Mouse (Mus musculus): ENCODE data around the gene Inip. TPM values are rescaled to one million over a fixed set of nuclear protein-coding genes. Genes with fewer than 3 reads are reported as not detected.

Gene Inip
- polyA plus RNA-seq (2015; fragmentation: Nextera tagmentation; extraction: Ambion mirVana), result 77.2 and 80.6 TPM in 2 replicates

DNA sequence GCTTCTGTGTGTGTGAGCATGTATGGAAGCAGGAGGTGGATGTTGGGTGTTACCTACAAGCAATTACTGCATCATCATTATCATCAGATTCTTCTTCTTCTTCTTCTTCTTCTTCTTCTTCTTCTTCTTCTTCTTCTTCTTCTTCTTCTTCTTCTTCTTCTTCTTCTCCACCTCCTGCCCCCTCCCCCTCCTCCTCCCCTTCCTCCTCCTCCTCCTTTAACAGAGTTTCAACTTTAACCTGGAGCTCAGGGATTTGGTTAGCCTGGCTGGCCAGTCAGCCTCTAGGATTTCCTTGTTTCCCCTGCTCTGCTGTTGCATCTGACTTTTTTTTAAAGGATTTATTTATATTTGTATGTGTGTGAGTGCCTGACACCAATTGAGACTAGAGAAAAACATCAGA lies at the start of gene Inip:
Gene Inip, minus strand, starts transcription at position 101 of the 400 bp plus-strand sequence.
- Histone ChIP-seq H3K9me3 (no peaks in the 10 kb centered on the region), H3K4me3 (no peak within 1 kb of the TSS), H3K9ac (replicated peaks) (no peak within 1 kb of the TSS), H3K4me1 (peaks cover 7% of the 10 kb centered on the region), H3K4me2 (replicated peaks) (no peak within 1 kb of the TSS), H3K36me3 (no peaks in the 10 kb centered on the region), H3K27ac (replicated peaks) (no peak within 1 kb of the TSS), H3K27me3 (no peaks in the 10 kb centered on the region)
- no peak for ATAC-seq (replicated peaks)

DNA sequence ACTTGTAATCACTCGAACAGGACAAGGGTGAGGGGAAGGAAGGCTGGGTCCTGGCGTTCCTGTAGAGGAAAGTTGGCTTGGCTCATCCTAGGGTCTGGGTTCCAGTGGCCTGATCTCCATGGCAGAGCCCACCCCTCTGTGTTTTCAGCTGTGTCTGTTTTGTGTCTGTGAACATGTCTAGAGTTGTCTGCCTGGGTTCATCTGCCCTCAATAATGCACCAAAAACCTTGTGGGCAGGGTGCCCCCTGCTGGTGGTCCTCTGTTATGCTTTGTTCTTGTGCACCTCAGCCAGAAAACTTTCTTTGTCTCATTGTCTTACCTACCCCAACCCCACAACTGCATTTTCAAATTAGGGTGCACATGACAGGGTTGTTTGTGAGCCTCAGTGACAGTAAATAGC lies 48.8 kb upstream of the Inip start:
- Histone ChIP-seq H3K27ac (replicated peaks) (no peak overlapping the region), H3K9me3 (no peaks in the 10 kb centered on the region), H3K4me2 (replicated peaks) (no peak overlapping the region), H3K36me3 (no peaks in the 10 kb centered on the region), H3K27me3 (no peaks in the 10 kb centered on the region), H3K4me1 (peaks cover 5% of the 10 kb centered on the region; the same call in 1 of the 2 replicates), H3K4me3 (no peak overlapping the region), H3K9ac (replicated peaks) (no peak overlapping the region)
- peak; percentile 29; the same call in 1 of the 2 replicates for ATAC-seq (replicated peaks)
- 81% methylated on average over 2 of the region's 2 CpGs for WGBS

DNA sequence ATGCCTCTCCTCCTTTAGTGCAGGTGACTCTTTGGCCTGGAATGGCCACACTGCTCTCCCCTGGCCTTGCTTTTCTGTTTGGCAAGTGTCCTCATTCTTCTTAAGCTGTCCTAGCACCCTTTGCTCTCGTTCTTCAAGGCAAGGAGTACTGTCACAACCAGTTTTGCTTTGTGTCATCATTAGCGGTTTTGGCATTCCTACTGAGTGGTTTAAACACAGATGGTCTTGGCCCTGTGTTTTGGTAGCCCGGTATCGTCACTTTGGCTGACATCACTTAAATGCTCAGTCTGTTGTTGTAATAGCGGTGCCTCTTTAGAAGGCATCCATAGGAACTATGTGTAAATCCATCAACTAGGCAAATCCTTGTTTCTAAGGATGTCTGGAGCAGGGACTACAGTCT lies 46.1 kb upstream of the Inip start:
- H3K9ac ChIP-seq (replicated peaks), result no peak overlapping the region
- WGBS, result 73% methylated on average over 5 of the region's 5 CpGs
- no peak for ATAC-seq (replicated peaks)
- H3K4me1 ChIP-seq, result peaks cover 8% of the 10 kb centered on the region; the same call in 1 of the 2 replicates
- no peaks in the 10 kb centered on the region for H3K27me3 ChIP-seq
- no peaks in the 10 kb centered on the region for H3K36me3 ChIP-seq
- no peak overlapping the region for H3K27ac ChIP-seq (replicated peaks)
- no peak overlapping the region for H3K4me2 ChIP-seq (replicated peaks)
- H3K4me3 ChIP-seq, result no peak overlapping the region
- H3K9me3 ChIP-seq, result no peaks in the 10 kb centered on the region

DNA sequence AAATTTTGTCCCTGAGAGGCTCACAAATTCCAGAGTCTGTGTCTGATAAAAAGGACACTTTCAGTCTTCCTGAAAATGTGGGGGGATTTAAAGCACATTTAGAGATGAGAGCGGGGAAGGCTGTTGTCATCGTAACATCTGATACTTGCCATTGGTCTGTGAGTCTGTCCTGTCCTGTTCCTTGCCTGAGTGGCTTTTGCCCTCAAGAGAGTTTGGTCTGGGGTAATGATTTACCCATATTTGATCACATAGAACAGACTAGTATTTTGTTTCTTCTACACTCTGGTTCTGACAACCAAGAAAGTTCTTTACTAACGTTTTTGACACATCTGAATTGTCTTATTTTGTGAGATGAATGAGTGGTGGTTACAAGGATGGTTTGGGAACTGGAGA lies 43.9 kb upstream of the Inip start:
- no peak overlapping the region for H3K4me3 ChIP-seq
- no peak overlapping the region for H3K4me2 ChIP-seq (replicated peaks)
- no peaks in the 10 kb centered on the region for H3K27me3 ChIP-seq
- H3K27ac ChIP-seq (replicated peaks), result no peak overlapping the region
- ATAC-seq (replicated peaks), result no peak
- no peak overlapping the region for H3K9ac ChIP-seq (replicated peaks)
- WGBS, result 88% methylated on average over 3 of the region's 3 CpGs
- no peaks in the 10 kb centered on the region for H3K36me3 ChIP-seq
- no peaks in the 10 kb centered on the region for H3K9me3 ChIP-seq
- peaks cover 7% of the 10 kb centered on the region; the same call in 1 of the 2 replicates for H3K4me1 ChIP-seq

DNA sequence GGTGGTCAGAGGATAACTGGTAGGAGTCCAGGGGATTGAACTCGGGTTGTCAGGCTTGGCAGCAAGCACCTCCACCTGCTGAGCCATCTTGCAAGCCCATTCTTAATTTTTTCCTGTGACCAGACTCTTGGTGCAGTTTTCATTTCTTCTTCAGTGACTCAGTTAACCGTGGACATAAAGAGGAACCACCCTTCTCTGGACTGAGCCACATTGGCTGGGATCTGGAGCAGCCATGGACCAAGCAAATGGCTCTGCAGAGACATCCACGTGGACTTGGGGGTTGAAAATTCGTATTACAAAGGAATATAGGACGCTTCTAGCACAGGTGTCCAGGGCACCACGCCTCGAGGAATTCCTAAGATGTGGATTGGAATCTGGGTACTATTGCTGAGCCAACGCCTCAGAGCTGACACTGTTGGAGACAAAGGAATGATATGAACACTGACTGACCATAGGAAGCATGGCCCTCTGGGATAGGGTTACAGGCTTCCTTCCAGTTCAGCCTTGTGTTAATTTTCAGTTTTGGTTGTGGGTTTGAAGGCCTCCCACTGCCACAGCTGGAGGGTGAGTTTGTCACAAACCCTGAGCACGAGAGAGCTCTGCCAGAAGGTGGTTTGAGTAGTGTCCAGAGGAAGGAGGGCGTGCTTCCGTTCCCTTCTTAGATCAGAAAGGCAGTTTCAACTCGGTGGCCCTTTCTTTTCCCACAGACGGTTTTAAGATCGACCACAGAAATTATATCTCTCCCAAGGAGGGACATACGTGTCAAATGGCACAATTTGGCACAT lies 43.3 kb upstream of the Inip start:
- H3K4me2 ChIP-seq (replicated peaks), result no peak overlapping the region
- no peaks in the 10 kb centered on the region for H3K27me3 ChIP-seq
- no peaks in the 10 kb centered on the region for H3K9me3 ChIP-seq
- no peak overlapping the region for H3K27ac ChIP-seq (replicated peaks)
- no peak for ATAC-seq (replicated peaks)
- no peak overlapping the region for H3K9ac ChIP-seq (replicated peaks)
- H3K4me1 ChIP-seq, result peaks cover 7% of the 10 kb centered on the region; the same call in 1 of the 2 replicates
- no peak overlapping the region for H3K4me3 ChIP-seq
- H3K36me3 ChIP-seq, result no peaks in the 10 kb centered on the region
- 90% methylated on average over 15 of the region's 15 CpGs for WGBS

DNA sequence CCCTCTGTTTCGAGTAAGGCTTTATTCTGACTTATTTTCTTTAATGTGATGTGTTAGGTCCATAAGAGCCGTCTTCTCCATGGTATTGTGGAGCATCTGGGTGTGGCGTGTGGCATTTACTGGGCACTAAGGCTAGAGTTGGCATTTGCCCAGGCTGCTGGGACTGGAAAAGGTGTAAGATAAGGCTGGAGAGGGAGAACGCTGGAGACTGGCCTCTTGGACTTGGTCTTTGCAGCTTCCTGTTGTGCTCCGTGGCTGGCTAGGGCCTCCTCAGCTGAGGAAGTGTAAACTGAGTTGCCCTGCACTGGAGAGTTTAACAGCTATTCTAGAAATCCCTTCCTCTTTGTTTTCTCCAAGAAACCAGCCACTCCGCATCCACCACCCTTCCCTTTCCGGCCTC lies 36.3 kb upstream of the Inip start:
- H3K9ac ChIP-seq (replicated peaks), result no peak overlapping the region
- WGBS, result 84% methylated on average over 7 of the region's 7 CpGs
- no peak for ATAC-seq (replicated peaks)

DNA sequence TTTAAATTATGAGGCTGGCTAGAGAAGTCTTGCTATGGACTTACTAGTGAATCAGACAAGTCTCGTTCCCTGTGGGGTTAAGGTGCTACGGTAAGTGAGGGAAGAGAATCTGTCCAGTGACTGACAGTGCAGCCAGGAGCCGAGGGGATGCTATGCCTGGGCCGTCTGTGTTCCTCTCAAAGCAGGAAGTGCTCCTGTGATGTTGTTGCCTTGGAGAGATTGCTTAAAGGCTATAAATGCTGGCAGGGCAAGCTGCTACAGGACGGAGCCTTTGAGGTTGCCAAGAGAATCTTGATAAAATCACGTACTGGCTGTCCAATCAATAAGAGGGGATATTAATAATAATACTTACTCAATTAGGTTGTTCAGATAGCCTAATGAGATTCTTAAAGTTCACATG lies 31.4 kb upstream of the Inip start:
- no peaks in the 10 kb centered on the region for H3K4me1 ChIP-seq
- 75% methylated on average over 6 of the region's 6 CpGs for WGBS
- no peaks in the 10 kb centered on the region for H3K36me3 ChIP-seq
- no peaks in the 10 kb centered on the region for H3K9me3 ChIP-seq
- no peak overlapping the region for H3K9ac ChIP-seq (replicated peaks)
- no peak for ATAC-seq (replicated peaks)
- no peak overlapping the region for H3K4me3 ChIP-seq
- no peak overlapping the region for H3K27ac ChIP-seq (replicated peaks)
- no peak overlapping the region for H3K4me2 ChIP-seq (replicated peaks)
- no peaks in the 10 kb centered on the region for H3K27me3 ChIP-seq

More for the DNA sequence above, 36.3 kb upstream of the Inip start:
- Histone ChIP-seq H3K27ac (replicated peaks) (no peak overlapping the region), H3K27me3 (no peaks in the 10 kb centered on the region), H3K9me3 (no peaks in the 10 kb centered on the region), H3K36me3 (no peaks in the 10 kb centered on the region), H3K4me1 (peaks cover 6% of the 10 kb centered on the region; the same call in 1 of the 2 replicates), H3K4me2 (replicated peaks) (no peak overlapping the region), H3K4me3 (no peak overlapping the region)

DNA sequence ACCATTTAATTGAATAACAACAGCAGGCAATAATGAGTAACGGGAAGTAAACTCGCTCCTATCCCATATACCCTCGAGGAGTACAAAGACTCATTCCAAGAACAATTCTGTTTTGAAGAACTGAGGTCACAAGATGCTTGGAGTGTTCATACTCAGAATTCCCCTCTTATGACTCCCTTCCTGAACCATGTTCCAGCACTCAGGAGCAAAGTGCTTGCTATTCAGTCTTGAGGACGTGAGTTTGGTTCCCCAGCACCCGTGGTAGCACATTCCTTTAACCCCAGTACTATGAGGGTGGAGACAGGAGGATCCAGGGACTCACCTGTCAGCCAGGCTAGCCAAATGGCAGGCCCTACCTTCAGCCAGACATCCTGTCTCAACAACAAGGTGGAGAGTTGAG lies 29.6 kb upstream of the Inip start:
- Histone ChIP-seq H3K4me3 (no peak overlapping the region), H3K4me2 (replicated peaks) (no peak overlapping the region), H3K9me3 (no peaks in the 10 kb centered on the region), H3K4me1 (0 out of 2 replicates have a peak, but pooled peaks cover 2% of the 10 kb centered on the region), H3K27ac (replicated peaks) (no peak overlapping the region), H3K27me3 (no peaks in the 10 kb centered on the region), H3K36me3 (no peaks in the 10 kb centered on the region), H3K9ac (replicated peaks) (no peak overlapping the region)
- 89% methylated on average over 5 of the region's 5 CpGs for WGBS
- no peak for ATAC-seq (replicated peaks)

DNA sequence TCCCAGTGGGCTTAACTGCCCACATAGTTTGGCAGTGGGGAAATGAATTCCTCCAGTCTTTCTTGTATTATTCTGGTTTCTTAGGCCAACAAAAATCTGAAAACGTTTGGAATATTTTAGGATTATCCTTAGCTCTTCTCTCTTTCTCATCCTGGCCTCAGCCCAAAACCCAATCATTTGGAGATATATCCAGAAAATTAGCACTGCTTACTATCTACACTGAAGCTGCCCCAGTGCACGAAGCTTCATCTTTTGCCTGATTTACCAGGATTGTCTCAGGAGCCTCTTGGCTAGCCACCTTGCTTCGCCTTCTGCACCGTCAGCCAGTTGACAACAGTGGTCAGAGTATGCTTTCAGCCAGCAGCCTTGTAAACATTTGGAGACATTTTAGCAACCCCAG lies 27.7 kb upstream of the Inip start:
- WGBS, result 87% methylated on average over 4 of the region's 4 CpGs
- no peak overlapping the region for H3K27ac ChIP-seq (replicated peaks)
- no peak for ATAC-seq (replicated peaks)

DNA sequence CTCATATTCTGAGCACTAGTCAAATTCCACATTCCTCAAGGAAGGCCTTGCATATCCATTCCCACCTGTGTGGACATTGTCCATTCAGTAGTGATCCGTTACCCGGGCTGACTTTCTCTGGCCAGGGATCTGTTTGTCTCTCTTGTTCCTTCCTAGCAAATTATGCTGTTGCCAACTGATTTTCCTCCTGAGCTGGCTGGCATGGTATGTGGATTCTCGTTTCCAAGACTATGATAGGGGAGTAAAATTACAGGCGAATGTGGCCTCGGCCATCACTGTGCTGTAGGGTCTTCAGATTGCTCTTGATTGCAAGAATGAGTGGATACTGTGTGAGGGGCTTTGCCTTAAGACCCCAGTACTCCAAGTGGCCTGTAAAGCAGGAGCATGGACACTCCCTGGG lies 25.0 kb upstream of the Inip start:
- no peak for ATAC-seq (replicated peaks)
- H3K36me3 ChIP-seq, result no peaks in the 10 kb centered on the region

More for the DNA sequence above, 27.7 kb upstream of the Inip start:
- Histone ChIP-seq H3K36me3 (no peaks in the 10 kb centered on the region), H3K4me3 (no peak overlapping the region), H3K4me2 (replicated peaks) (no peak overlapping the region), H3K9ac (replicated peaks) (no peak overlapping the region), H3K27me3 (no peaks in the 10 kb centered on the region), H3K4me1 (0 out of 2 replicates have a peak, but pooled peaks cover 2% of the 10 kb centered on the region), H3K9me3 (no peaks in the 10 kb centered on the region)

DNA sequence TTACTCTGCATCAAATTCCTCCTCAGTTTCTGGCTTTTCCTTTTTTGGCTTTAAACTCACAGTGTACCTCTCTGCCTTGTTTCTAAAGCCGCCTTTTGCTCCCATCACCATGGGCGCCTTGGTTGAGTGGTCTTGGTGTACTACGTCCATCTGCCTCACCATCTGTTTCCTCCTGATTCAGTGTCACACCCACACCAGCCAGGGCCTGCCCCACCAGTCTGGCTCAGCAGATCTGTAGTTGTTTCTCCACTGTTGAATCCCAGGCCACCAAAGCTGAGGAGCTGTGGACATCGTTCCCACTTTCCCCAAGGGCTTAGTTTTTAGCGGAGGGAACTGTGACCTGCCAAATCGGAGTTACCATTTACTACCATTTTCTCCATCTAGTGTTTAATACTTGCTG lies 24.2 kb upstream of the Inip start:
- H3K4me2 ChIP-seq (replicated peaks), result no peak overlapping the region
- no peak overlapping the region for H3K9ac ChIP-seq (replicated peaks)
- H3K36me3 ChIP-seq, result no peaks in the 10 kb centered on the region
- no peaks in the 10 kb centered on the region for H3K9me3 ChIP-seq
- H3K4me1 ChIP-seq, result 0 out of 2 replicates have a peak, but pooled peaks cover 2% of the 10 kb centered on the region
- no peak overlapping the region for H3K27ac ChIP-seq (replicated peaks)
- 72% methylated on average over 6 of the region's 6 CpGs for WGBS
- no peak overlapping the region for H3K4me3 ChIP-seq
- 0 out of 2 replicates have a peak, but pooled peaks have one; percentile 17 for ATAC-seq (replicated peaks)
- no peaks in the 10 kb centered on the region for H3K27me3 ChIP-seq

More for the DNA sequence above, 25.0 kb upstream of the Inip start:
- no peaks in the 10 kb centered on the region for H3K27me3 ChIP-seq
- H3K4me1 ChIP-seq, result 0 out of 2 replicates have a peak, but pooled peaks cover 2% of the 10 kb centered on the region
- H3K4me2 ChIP-seq (replicated peaks), result no peak overlapping the region
- no peak overlapping the region for H3K9ac ChIP-seq (replicated peaks)
- H3K9me3 ChIP-seq, result no peaks in the 10 kb centered on the region
- H3K27ac ChIP-seq (replicated peaks), result no peak overlapping the region
- 83% methylated on average over 5 of the region's 5 CpGs for WGBS
- no peak overlapping the region for H3K4me3 ChIP-seq

DNA sequence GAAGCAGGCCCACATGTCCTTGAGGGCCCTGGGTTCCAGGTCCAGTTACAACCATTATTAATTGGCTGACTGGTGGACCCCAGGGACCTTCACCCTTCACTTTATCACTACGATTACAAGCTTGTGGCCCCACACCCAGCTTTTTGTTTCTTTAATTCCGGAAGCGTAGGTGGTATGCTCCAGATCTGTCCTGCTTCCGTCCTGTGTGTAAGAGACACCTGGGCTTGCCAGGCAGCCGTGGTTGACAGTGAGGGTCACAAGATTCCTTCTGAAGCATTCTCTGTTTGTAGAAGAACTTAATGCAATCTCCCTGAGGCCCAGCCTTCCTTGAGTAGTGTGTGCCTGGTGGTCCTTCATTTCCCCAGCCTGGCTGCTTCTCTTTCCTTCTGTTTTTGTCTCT lies 23.5 kb upstream of the Inip start:
- peaks cover 3% of the 10 kb centered on the region for H3K4me1 ChIP-seq
- no peaks in the 10 kb centered on the region for H3K27me3 ChIP-seq
- H3K4me2 ChIP-seq (replicated peaks), result no peak overlapping the region
- ATAC-seq (replicated peaks), result no peak
- WGBS, result 92% methylated on average over 5 of the region's 5 CpGs
- no peaks in the 10 kb centered on the region for H3K36me3 ChIP-seq
- H3K4me3 ChIP-seq, result no peak overlapping the region
- H3K9me3 ChIP-seq, result no peaks in the 10 kb centered on the region
- no peak overlapping the region for H3K27ac ChIP-seq (replicated peaks)
- H3K9ac ChIP-seq (replicated peaks), result no peak overlapping the region

All from forebrain, embryonic 15.5 days (tissue).